Mouse (Mus musculus): ENCODE results near the gene BC051142. TPM values are rescaled to one million over a fixed set of nuclear protein-coding genes. Genes with fewer than 3 reads are reported as not detected.
"Not testable (repeated sequence)": the region's sequence is repeated elsewhere in the genome, so short reads cannot be mapped to it uniquely, and the experiment has no call there.

Gene BC051142
- polyA plus RNA-seq, 1 experiment from 2014 or later, result 4.1 TPM

- no peak overlapping the region for H3K27ac ChIP-seq
- H3K4me2 ChIP-seq, result no peak overlapping the region
- WGBS, result 76% methylated on average over 7 of the region's 7 CpGs
- no peak for ATAC-seq (ENCODE audit: low FRiP score)
- no peaks in the 10 kb centered on the region for H3K36me3 ChIP-seq
- no peak overlapping the region for H3K9ac ChIP-seq
- H3K9me3 ChIP-seq, result no peaks in the 10 kb centered on the region
- no peaks in the 10 kb centered on the region for H3K4me1 ChIP-seq (replicated peaks)
- 0 out of 2 replicates have a peak, but pooled peaks cover 2% of the 10 kb centered on the region for H3K27me3 ChIP-seq
- no peak overlapping the region for H3K4me3 ChIP-seq
These were observed 21.4 kb downstream of the BC051142 start for GRCm38 (mm10) chr17:34420014-34420413.

DNA sequence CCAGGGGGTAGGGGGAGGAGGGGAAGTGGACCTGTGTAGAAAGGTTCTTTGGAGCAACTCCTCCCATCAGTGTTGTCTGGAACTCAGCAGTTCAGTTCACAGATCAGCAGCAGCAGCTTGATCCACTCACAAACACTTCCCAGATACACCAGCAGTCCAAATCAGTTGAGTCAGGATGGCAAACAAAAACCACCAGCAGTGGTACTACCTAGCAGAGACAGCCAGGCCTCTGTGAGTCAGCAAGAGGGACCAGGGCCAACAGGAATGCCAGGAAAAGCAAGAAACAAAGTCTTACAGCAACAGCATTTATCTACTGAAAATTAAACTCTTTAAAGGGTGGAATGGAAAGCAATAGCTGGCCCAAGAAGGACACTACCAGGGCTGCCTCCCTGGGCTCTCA lies 29.0 kb downstream of the BC051142 start:
- Histone ChIP-seq H3K4me1 (replicated peaks) (no peaks in the 10 kb centered on the region), H3K36me3 (no peaks in the 10 kb centered on the region), H3K4me3 (no peak overlapping the region), H3K27ac (no peak overlapping the region), H3K9ac (no peak overlapping the region), H3K27me3 (no peaks in the 10 kb centered on the region), H3K4me2 (no peak overlapping the region), H3K9me3 (no peaks in the 10 kb centered on the region)
- no peak for ATAC-seq (ENCODE audit: low FRiP score)

GRCm38 (mm10) chr17:34437120-34437519 lies 38.5 kb downstream of the BC051142 start:
- no peak for ATAC-seq (ENCODE audit: low FRiP score)
- Histone ChIP-seq H3K4me1 (replicated peaks) (no peaks in the 10 kb centered on the region), H3K36me3 (no peaks in the 10 kb centered on the region), H3K9ac (no peak overlapping the region), H3K9me3 (no peaks in the 10 kb centered on the region), H3K4me2 (no peak overlapping the region), H3K4me3 (no peak overlapping the region), H3K27me3 (no peaks in the 10 kb centered on the region), H3K27ac (no peak overlapping the region)
- WGBS, result 71% methylated on average over 4 of the region's 4 CpGs

DNA sequence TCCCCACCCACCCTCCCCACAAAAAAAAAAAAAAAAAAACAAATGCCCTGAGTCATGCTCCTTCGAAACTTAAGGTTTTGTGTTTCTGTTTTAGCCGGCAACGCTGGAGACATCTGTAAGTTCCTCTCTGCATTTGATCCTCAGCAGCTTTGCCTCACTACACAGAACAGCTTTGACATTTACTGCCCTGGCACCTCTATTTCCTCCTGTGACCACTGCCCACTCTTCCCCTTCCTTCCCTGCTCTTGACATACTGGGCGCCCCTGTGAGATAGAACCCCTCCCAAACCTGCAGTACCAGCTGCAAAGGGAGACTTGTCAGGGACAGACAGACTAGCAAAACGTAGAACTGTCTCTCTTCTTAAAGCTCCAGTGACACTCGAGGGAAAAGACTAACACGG lies 39.0 kb downstream of the BC051142 start:
- WGBS, result 74% methylated on average over 7 of the region's 7 CpGs
- Histone ChIP-seq H3K27ac (no peak overlapping the region), H3K4me3 (no peak overlapping the region)

DNA sequence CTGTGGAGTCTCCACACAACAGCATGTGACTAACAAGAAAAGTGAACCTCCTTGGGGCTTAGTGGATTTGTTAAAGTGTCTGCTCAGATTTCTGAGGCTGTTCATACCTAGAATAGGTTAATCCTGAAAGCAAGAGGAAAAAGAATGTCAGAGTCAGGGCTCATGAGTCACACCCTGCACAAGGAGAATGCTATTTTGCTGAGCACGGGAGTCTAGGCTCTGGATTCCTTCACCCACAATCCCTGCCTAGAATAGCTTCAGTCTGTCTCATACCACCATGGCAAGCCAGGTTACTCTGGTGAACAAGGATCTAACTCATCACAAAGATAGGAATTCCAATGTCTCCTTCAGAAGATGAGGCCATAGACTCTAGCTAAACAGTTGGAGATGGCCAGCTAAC lies 40.0 kb downstream of the BC051142 start:
- H3K4me3 ChIP-seq, result no peak overlapping the region
- H3K9me3 ChIP-seq, result no peaks in the 10 kb centered on the region
- no peak for ATAC-seq (ENCODE audit: low FRiP score)
- H3K27me3 ChIP-seq, result no peaks in the 10 kb centered on the region
- no peak overlapping the region for H3K27ac ChIP-seq
- 57% methylated on average over 1 of the region's 1 CpGs for WGBS
- no peak overlapping the region for H3K4me2 ChIP-seq
- H3K4me1 ChIP-seq (replicated peaks), result no peaks in the 10 kb centered on the region
- H3K9ac ChIP-seq, result no peak overlapping the region
- no peaks in the 10 kb centered on the region for H3K36me3 ChIP-seq

More for the DNA sequence above, 39.0 kb downstream of the BC051142 start:
- no peak for ATAC-seq (ENCODE audit: low FRiP score)
- no peaks in the 10 kb centered on the region for H3K36me3 ChIP-seq
- no peak overlapping the region for H3K9ac ChIP-seq
- no peaks in the 10 kb centered on the region for H3K9me3 ChIP-seq
- no peak overlapping the region for H3K4me2 ChIP-seq
- H3K4me1 ChIP-seq (replicated peaks), result no peaks in the 10 kb centered on the region
- H3K27me3 ChIP-seq, result no peaks in the 10 kb centered on the region

DNA sequence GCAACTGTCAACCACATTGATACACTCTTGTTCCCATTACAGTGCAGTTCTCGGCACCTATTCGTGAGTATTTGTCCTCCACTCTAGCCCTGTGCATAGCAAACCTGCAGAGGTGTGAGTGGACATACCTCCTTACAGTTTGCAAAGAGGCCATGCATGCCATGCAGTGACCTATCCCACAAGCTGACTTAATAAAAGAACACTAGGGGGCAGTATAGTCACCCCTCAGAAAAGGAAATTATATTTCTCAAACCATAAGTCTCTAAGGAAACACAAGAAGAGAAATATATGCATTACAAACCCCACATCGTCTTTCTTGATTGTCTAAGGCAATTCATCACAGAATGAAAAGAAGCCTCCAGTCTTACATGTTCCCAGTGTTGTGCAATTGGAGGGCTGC lies 41.2 kb downstream of the BC051142 start:
- Histone ChIP-seq H3K4me2 (no peak overlapping the region), H3K9me3 (no peaks in the 10 kb centered on the region), H3K27ac (no peak overlapping the region), H3K9ac (no peak overlapping the region), H3K4me1 (replicated peaks) (no peaks in the 10 kb centered on the region), H3K4me3 (no peak overlapping the region), H3K36me3 (no peaks in the 10 kb centered on the region), H3K27me3 (no peaks in the 10 kb centered on the region)
- 46% methylated on average over 3 of the region's 3 CpGs for WGBS
- ATAC-seq (ENCODE audit: low FRiP score), result no peak

- no peak overlapping the region for H3K9ac ChIP-seq
- no peaks in the 10 kb centered on the region for H3K36me3 ChIP-seq
- H3K4me1 ChIP-seq (replicated peaks), result no peaks in the 10 kb centered on the region
- no peaks in the 10 kb centered on the region for H3K9me3 ChIP-seq
- H3K27me3 ChIP-seq, result no peaks in the 10 kb centered on the region
- no peak overlapping the region for H3K4me2 ChIP-seq
- H3K4me3 ChIP-seq, result no peak overlapping the region
- no peak for ATAC-seq (ENCODE audit: low FRiP score)
- WGBS, result 92% methylated on average over 7 of the region's 7 CpGs
- H3K27ac ChIP-seq, result no peak overlapping the region
These were observed 43.4 kb downstream of the BC051142 start for GRCm38 (mm10) chr17:34441990-34442389.

DNA sequence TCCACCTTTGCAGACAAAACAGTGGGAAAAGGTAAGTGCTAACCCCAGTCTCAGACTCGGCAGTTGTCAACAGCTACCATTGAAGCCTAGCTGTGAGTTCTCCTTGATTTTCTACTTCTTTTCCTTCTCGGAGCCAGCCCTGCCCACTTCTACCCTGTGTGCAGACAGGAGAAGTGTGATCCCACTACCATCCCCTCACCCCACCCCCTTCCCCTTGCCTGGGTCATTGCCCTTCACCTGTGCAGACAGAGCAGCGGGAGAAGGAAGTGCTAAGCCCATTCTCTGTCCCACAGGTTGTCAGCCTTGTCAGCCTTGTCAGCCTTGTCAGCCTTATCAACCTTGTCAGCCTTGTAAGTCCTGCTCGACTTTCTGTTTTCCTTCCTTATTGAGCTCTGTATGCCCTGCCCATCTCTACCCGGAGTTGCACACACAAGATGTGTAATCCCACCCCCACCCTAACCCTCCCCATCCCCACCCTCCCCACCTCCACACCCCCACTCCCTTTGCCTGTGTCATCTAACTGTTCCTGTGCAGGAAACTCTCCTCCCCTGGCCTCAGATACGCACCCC lies 49.9 kb downstream of the BC051142 start:
- Histone ChIP-seq H3K4me3 (no peak overlapping the region), H3K9me3 (no peaks in the 10 kb centered on the region), H3K9ac (no peak overlapping the region), H3K27me3 (no peaks in the 10 kb centered on the region), H3K4me2 (no peak overlapping the region), H3K27ac (no peak overlapping the region), H3K4me1 (replicated peaks) (no peaks in the 10 kb centered on the region), H3K36me3 (no peaks in the 10 kb centered on the region)
- ATAC-seq (ENCODE audit: low FRiP score), result no peak
- WGBS, result 80% methylated on average over 6 of the region's 6 CpGs

- Histone ChIP-seq H3K4me1 (replicated peaks) (no peaks in the 10 kb centered on the region), H3K4me2 (no peak overlapping the region), H3K9ac (no peak overlapping the region), H3K4me3 (no peak overlapping the region), H3K27ac (no peak overlapping the region), H3K27me3 (no peaks in the 10 kb centered on the region), H3K9me3 (no peaks in the 10 kb centered on the region), H3K36me3 (no peaks in the 10 kb centered on the region)
- no peak for ATAC-seq (ENCODE audit: low FRiP score)
- WGBS, result 82% methylated on average over 4 of the region's 4 CpGs
These were observed 59.0 kb downstream of the BC051142 start for GRCm38 (mm10) chr17:34457668-34458067.

GRCm38 (mm10) chr17:34459255-34459654 lies 60.6 kb downstream of the BC051142 start:
- Histone ChIP-seq H3K27me3 (no peaks in the 10 kb centered on the region), H3K9ac (no peak overlapping the region), H3K9me3 (no peaks in the 10 kb centered on the region), H3K4me3 (no peak overlapping the region), H3K4me2 (no peak overlapping the region), H3K36me3 (no peaks in the 10 kb centered on the region), H3K4me1 (replicated peaks) (no peaks in the 10 kb centered on the region), H3K27ac (no peak overlapping the region)
- 85% methylated on average over 3 of the region's 3 CpGs for WGBS
- no peak for ATAC-seq (ENCODE audit: low FRiP score)

DNA sequence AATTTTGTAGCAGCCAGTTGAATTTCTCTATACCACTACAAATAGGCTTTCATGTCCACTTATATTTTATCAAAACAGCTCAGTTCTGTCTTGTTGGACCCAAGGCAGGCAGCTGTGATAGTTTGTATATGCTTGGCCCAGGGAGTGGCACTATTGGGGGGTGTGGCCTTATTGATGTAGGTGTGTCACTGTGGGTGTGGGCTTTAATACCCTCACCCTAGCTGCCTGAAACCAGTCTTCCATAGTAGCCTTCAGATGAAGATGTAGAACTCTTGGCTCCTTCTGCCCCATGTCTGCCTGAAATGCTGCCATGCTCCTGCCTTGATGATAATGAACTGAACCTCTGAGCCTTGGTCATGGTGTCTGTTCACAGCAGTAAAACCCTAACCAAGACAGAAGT lies 67.3 kb downstream of the BC051142 start:
- not testable (repeated sequence) for H3K4me1 ChIP-seq (replicated peaks); H3K4me3 ChIP-seq; H3K36me3 ChIP-seq; ATAC-seq (ENCODE audit: low FRiP score); H3K9me3 ChIP-seq; H3K27me3 ChIP-seq; H3K4me2 ChIP-seq; H3K9ac ChIP-seq; H3K27ac ChIP-seq

- H3K36me3 ChIP-seq, result no peaks in the 10 kb centered on the region
- H3K9me3 ChIP-seq, result no peaks in the 10 kb centered on the region
- no peak for ATAC-seq (ENCODE audit: low FRiP score)
- H3K9ac ChIP-seq, result no peak overlapping the region
- H3K4me2 ChIP-seq, result no peak overlapping the region
- H3K4me3 ChIP-seq, result no peak overlapping the region
- H3K4me1 ChIP-seq (replicated peaks), result no peaks in the 10 kb centered on the region
- no peaks in the 10 kb centered on the region for H3K27me3 ChIP-seq
- no peak overlapping the region for H3K27ac ChIP-seq
- 85% methylated on average over 2 of the region's 2 CpGs for WGBS
These were observed 71.9 kb downstream of the BC051142 start for GRCm38 (mm10) chr17:34470491-34470890.

DNA sequence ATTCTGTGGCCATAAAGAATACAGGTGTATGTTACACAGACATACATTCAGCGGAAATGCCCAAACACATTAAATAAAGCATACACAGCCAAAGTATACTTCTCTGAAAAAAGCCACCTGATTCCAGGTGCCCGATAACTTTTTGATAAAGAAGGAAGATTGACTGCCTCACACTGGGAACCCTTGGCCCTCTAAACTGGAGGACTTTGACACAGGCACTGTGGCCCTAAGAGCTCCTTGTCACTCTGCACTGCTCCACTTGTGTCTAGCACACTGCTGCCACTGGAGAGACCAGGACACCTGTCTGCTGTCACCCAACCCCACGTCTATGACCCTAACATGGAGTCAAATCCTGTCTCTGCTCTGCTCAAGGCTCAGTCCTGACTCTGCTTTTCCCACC lies 76.4 kb downstream of the BC051142 start:
- 83% methylated on average over 3 of the region's 3 CpGs for WGBS

More for the DNA sequence above, 76.4 kb downstream of the BC051142 start:
- no peaks in the 10 kb centered on the region for H3K4me1 ChIP-seq (replicated peaks)
- H3K27me3 ChIP-seq, result no peaks in the 10 kb centered on the region
- no peak overlapping the region for H3K27ac ChIP-seq
- H3K9me3 ChIP-seq, result no peaks in the 10 kb centered on the region
- H3K4me2 ChIP-seq, result no peak overlapping the region
- H3K4me3 ChIP-seq, result no peak overlapping the region
- no peak overlapping the region for H3K9ac ChIP-seq
- H3K36me3 ChIP-seq, result no peaks in the 10 kb centered on the region
- ATAC-seq (ENCODE audit: low FRiP score), result no peak
